In the genomic region with DNA sequence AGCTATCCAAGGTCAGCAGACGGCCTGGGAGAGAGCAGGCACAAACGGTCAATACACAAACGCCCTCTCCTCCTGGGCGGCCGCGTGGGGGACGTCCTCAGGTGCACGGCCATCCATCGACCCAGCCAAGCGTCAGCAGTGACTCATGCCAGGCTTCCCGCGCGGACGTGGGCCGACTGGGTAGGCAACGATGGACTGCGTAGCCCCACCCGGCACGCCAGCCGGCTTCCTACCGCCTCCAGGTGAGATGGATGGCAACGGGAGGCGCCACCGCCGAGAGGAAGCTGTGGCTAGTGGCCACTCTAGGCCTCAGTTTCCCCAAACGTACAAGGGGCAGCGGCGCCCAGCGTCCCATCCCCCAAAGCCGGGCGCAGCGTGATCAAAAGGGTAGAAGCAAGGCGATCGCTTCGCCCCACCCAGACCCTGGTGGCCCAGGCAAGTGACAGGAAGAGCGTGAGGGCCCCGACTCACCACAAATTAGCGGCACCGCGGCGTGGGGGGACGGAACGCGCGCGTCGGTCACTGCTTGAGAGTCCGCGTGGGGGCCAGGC, we compare ENCODE assay signal across 7 mouse cellular contexts. TPM values are rescaled to one million over a fixed set of nuclear protein-coding genes. Genes with fewer than 3 reads are reported as not detected.
A peak's percentile ranks its signal among the peaks of the same experiment; 100 is the strongest.
DNase-seq lines count a peak whose midpoint lies in the region; ATAC-seq and TF ChIP-seq lines count a peak whose summit lies in the region.

No protein-coding gene starts in this region.

- H3K9me3 ChIP-seq in G1E (replicated peaks) = no peaks in the 10 kb centered on the region
- H3K9me3 ChIP-seq in embryonic facial prominence, embryonic 14.5 days (ENCODE audit: control insufficient read depth, low read length) = no peaks in the 10 kb centered on the region
- no peaks in the 10 kb centered on the region for H3K9me3 ChIP-seq in hindbrain, embryonic 13.5 days

- 0% methylated on average over 23 of the region's 49 CpGs for WGBS in embryonic facial prominence, embryonic 14.5 days
- whole genome bisulfite sequencing in hindbrain, embryonic 13.5 days = under 1% methylated on average over 49 of the region's 49 CpGs

- no peaks in the 10 kb centered on the region for H3K27me3 ChIP-seq in G1E (ENCODE audit: insufficient read depth, low read length)
- H3K27me3 ChIP-seq in embryonic facial prominence, embryonic 14.5 days (replicated peaks; ENCODE audit: control insufficient read depth, insufficient read depth, low read length) = no peaks in the 10 kb centered on the region
- no peaks in the 10 kb centered on the region for H3K27me3 ChIP-seq in hindbrain, embryonic 13.5 days

- DNase-seq in G1E (ENCODE audit: low spot score) = peak; percentile 32
- peak; percentile 58 for DNase-seq in adrenal gland, postnatal 14 days
- DNase-seq in embryonic facial prominence, embryonic 14.5 days (ENCODE audit: low spot score) = peak; percentile 10
- DNase-seq in layer of hippocampus, postnatal 36 days = peak; percentile 40 to 57
- peak; percentile 28 to 49 for DNase-seq in lung, postnatal 4 days
- DNase-seq in right cerebral cortex, postnatal 4 days = peak; percentile 28

- H3K9ac ChIP-seq in embryonic facial prominence, embryonic 14.5 days (ENCODE audit: low read depth, low read length) = peak overlapping the region; percentile 80
- H3K9ac ChIP-seq in hindbrain, embryonic 13.5 days = peak overlapping the region; percentile 93

- H3K27ac ChIP-seq in embryonic facial prominence, embryonic 14.5 days (replicated peaks; ENCODE audit: low read depth, low read length) = peak overlapping the region; percentile 66
- H3K27ac ChIP-seq in hindbrain, embryonic 13.5 days = peak overlapping the region; percentile 82

- H3K4me3 ChIP-seq in G1E (ENCODE audit: low read depth, low read length) = peak overlapping the region; percentile 99
- H3K4me3 ChIP-seq in embryonic facial prominence, embryonic 14.5 days (ENCODE audit: low read depth, low read length) = peak overlapping the region; percentile 91
- peak overlapping the region; percentile 98 for H3K4me3 ChIP-seq in hindbrain, embryonic 13.5 days

- H3K4me1 ChIP-seq in G1E (ENCODE audit: insufficient read depth, low read depth, low read length) = peaks cover 40% of the 10 kb centered on the region
- peaks cover 10% of the 10 kb centered on the region for H3K4me1 ChIP-seq in embryonic facial prominence, embryonic 14.5 days (ENCODE audit: control insufficient read depth, insufficient read depth, low read length)
- peaks cover 32% of the 10 kb centered on the region for H3K4me1 ChIP-seq in hindbrain, embryonic 13.5 days (replicated peaks)

- TF ChIP-seq CTCF in G1E (IDR thresholded peaks at IDR 0.05; ENCODE audit: low read depth, low read length) = no peak

- peaks cover 35% of the 10 kb centered on the region for H3K36me3 ChIP-seq in G1E (replicated peaks)
- H3K36me3 ChIP-seq in embryonic facial prominence, embryonic 14.5 days (ENCODE audit: control insufficient read depth, insufficient read depth, low read length) = peaks cover 11% of the 10 kb centered on the region
- H3K36me3 ChIP-seq in hindbrain, embryonic 13.5 days = peaks cover 11% of the 10 kb centered on the region

- no peak for ATAC-seq in G1E (ENCODE audit: extremely low read depth, insufficient number of reproducible peaks, low FRiP score, poor library complexity, severe bottlenecking)
- ATAC-seq in embryonic facial prominence, embryonic 14.5 days (ENCODE audit: low read depth) = peak; percentile 20
- ATAC-seq in hindbrain, embryonic 13.5 days (ENCODE audit: low FRiP score) = peak; percentile 63

- peak overlapping the region; percentile 89 for H3K4me2 ChIP-seq in embryonic facial prominence, embryonic 14.5 days (ENCODE audit: low read depth, low read length)
- H3K4me2 ChIP-seq in hindbrain, embryonic 13.5 days = peak overlapping the region; percentile 94

RNA-seq across cellular contexts. Expression of a gene that starts 15.5 kb away (rescaled TPM):
- total RNA-seq in G1E (2014; fragmentation: Nextera tagmentation) (37.5 and 39.8 TPM in 2 replicates), G1E (2017) (14.2 and 14.3 TPM in 2 replicates)
- 66.6 and 76.7 TPM in 2 replicates for polyA plus RNA-seq in G1E (2012)
- 73.8 and 81.9 TPM in 2 replicates for total RNA-seq in adrenal gland, postnatal 14 days (2021)
- polyA plus RNA-seq in embryonic facial prominence, embryonic 14.5 days (2014; fragmentation: Nextera tagmentation; extraction: Ambion mirVana) = 28.7 and 35.2 TPM in 2 replicates
- 42.6 and 46.8 TPM in 2 replicates for polyA plus RNA-seq in hindbrain, embryonic 13.5 days (2015; fragmentation: Nextera tagmentation; extraction: Ambion mirVana)
- 100 to 1,000 TPM; 129 to 141 TPM for total RNA-seq in layer of hippocampus, postnatal 36 days (2021)

RNA-seq across cellular contexts. Expression of a gene that starts 16.0 kb away (rescaled TPM):
- 58.2 and 71.6 TPM in 2 replicates for total RNA-seq in G1E (2014; fragmentation: Nextera tagmentation)
- total RNA-seq in G1E (2017) = 114 and 115 TPM in 2 replicates
- polyA plus RNA-seq in G1E (2012) = 183 and 245 TPM in 2 replicates
- 61.7 and 61.8 TPM in 2 replicates for total RNA-seq in adrenal gland, postnatal 14 days (2021)
- polyA plus RNA-seq in embryonic facial prominence, embryonic 14.5 days (2014; fragmentation: Nextera tagmentation; extraction: Ambion mirVana) = 73.7 and 90.1 TPM in 2 replicates
- polyA plus RNA-seq in hindbrain, embryonic 13.5 days (2015; fragmentation: Nextera tagmentation; extraction: Ambion mirVana) = 129 and 140 TPM in 2 replicates
- 100 to 1,000 TPM; 158 to 165 TPM for total RNA-seq in layer of hippocampus, postnatal 36 days (2021)

RNA-seq across cellular contexts. Expression of a gene that starts 32.2 kb away (rescaled TPM):
- not detected in 2 replicates for total RNA-seq in G1E (2014; fragmentation: Nextera tagmentation)
- total RNA-seq in G1E (2017) = 0.05 and 0.17 TPM in 2 replicates
- polyA plus RNA-seq in G1E (2012) = not detected in 2 replicates
- total RNA-seq in adrenal gland, postnatal 14 days (2021) = 5.2 TPM in 2 replicates
- 11.5 and 14.7 TPM in 2 replicates for polyA plus RNA-seq in embryonic facial prominence, embryonic 14.5 days (2014; fragmentation: Nextera tagmentation; extraction: Ambion mirVana)
- polyA plus RNA-seq in hindbrain, embryonic 13.5 days (2015; fragmentation: Nextera tagmentation; extraction: Ambion mirVana) = 13.5 and 14.2 TPM in 2 replicates
- total RNA-seq in layer of hippocampus, postnatal 36 days (2021) = 10 to 100 TPM; 11.5 to 12.6 TPM
